Mouse (Mus musculus) neural tube, embryonic 14.5 days (tissue): ENCODE data around the gene Hist1h4d. TPM values are rescaled to one million over a fixed set of nuclear protein-coding genes. Genes with fewer than 3 reads are reported as not detected.
A peak's percentile ranks its signal among the peaks of the same experiment; 100 is the strongest.
"Not testable (repeated sequence)": the region's sequence is repeated elsewhere in the genome, so short reads cannot be mapped to it uniquely, and the experiment has no call there.

Source experiments
- ATAC-seq: fragments of 200-750 bp; cut with Nextera tagmentation; 2 replicates; pipeline ENCODE4 v1.8.0; 2017; ENCODE audit warnings: low read depth, mild to moderate bottlenecking, moderate TSS enrichment, moderate library complexity
- H3K27ac ChIP-seq: fragments of 300-500 bp; sonication (generic); 2 replicates; pipeline ENCODE4 v1.5.1; 2014; ENCODE audit warnings: low read depth, mild to moderate bottlenecking, control low read depth, low read length, moderate library complexity, mixed read lengths
- H3K27me3 ChIP-seq: fragments of 300-500 bp; sonication (generic); 2 replicates; pipeline ENCODE4 v1.6.1; 2014; ENCODE audit warnings: low read length; ENCODE audit not compliant: control insufficient read depth, insufficient read depth
- H3K36me3 ChIP-seq: fragments of 300-500 bp; sonication (generic); 2 replicates; pipeline ENCODE4 v1.6.1; 2014; ENCODE audit warnings: low read length, mixed read lengths; ENCODE audit not compliant: control insufficient read depth, insufficient read depth
- H3K4me1 ChIP-seq: fragments of 300-500 bp; sonication (generic); 2 replicates; pipeline ENCODE4 v1.6.1; 2014; ENCODE audit warnings: low read length; ENCODE audit not compliant: control insufficient read depth, insufficient read depth
- H3K4me2 ChIP-seq: fragments of 300-500 bp; sonication (generic); 2 replicates; pipeline ENCODE4 v1.6.1; 2014; ENCODE audit warnings: mild to moderate bottlenecking, low read depth, low read length, control low read depth
- H3K4me3 ChIP-seq: fragments of 300-500 bp; sonication (generic); 2 replicates; pipeline ENCODE4 v1.5.1; 2014; ENCODE audit warnings: low read depth, low read length, control low read depth, mixed read lengths
- H3K9ac ChIP-seq: fragments of 300-500 bp; sonication (generic); replicated peaks from 2 replicates; pipeline ENCODE4 v1.6.1; 2014; ENCODE audit warnings: low read depth, mild to moderate bottlenecking, control low read depth, low read length, mixed read lengths
- H3K9me3 ChIP-seq: fragments of 300-500 bp; sonication (generic); 2 replicates; pipeline ENCODE4 v1.6.1; 2016; ENCODE audit warnings: low read length; ENCODE audit not compliant: control insufficient read depth
- WGBS: fragments of 180-500 bp; shearing (Covaris S2); extraction: QIAGEN DNeasy Blood & Tissue Kit; methylation state at CpG from one replicate; pipeline ENCODE4 v1.1.7; 2014; 5-methylcytosine and 5-hydroxymethylcytosine counted together
- microRNA-seq: library from miRNA; unstranded; fragments of <30 nt; microRNA quantifications from one replicate; pipeline ENCODE4, GENCODE M21; 2016
- polyA plus RNA-seq: library from polyadenylated mRNA; unstranded; fragments of >200 nt; fragmentation: Nextera tagmentation; extraction: Ambion mirVana; gene quantifications from 2 replicates; pipeline ENCODE4 v1.2.1, GENCODE M21; 2014

Gene Hist1h4d
- polyA plus RNA-seq, 1 experiment from 2014 or later, result 23.6 TPM

DNA sequence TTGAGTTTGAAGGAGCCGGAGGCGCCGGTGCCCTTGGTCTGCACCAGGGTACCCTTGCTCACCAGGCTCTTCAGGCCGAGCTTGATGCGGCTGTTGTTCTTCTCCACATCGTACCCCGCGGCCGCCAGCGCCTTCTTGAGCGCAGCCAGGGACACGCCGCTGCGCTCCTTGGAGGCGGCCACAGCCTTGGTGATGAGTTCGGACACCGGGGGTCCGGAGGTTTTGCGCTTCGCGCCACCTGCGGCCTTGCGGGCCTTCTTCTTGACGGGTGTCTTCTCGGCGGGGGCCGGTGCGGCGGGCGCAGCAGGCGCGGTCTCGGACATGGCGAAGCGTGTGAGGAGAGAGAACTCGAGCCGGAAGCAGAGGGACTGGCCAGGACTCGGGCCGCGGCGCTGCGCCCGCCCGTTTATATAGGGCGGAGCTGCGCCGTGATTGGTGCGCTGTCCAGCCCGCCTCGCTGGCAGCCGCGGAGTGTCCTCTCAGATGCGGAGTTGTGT lies 40.8 kb downstream of the Hist1h4d start, which contains the start of gene Hist1h1e:
Gene Hist1h1e (minus strand): TSS at position 384 of the 497 bp plus-strand sequence.
- peak within 1 kb of the TSS; percentile 62 for H3K9ac ChIP-seq
- H3K4me2 ChIP-seq, result peak within 1 kb of the TSS; percentile 83
- H3K4me3 ChIP-seq, result peak within 1 kb of the TSS; percentile 44
- peak within 1 kb of the TSS; percentile 87 for H3K27ac ChIP-seq
- H3K4me1 ChIP-seq, H3K9me3 ChIP-seq, H3K36me3 ChIP-seq, H3K27me3 ChIP-seq: not testable (repeated sequence)
- peak; percentile 93 for ATAC-seq
- WGBS, result under 1% methylated on average over 48 of the region's 53 CpGs

DNA sequence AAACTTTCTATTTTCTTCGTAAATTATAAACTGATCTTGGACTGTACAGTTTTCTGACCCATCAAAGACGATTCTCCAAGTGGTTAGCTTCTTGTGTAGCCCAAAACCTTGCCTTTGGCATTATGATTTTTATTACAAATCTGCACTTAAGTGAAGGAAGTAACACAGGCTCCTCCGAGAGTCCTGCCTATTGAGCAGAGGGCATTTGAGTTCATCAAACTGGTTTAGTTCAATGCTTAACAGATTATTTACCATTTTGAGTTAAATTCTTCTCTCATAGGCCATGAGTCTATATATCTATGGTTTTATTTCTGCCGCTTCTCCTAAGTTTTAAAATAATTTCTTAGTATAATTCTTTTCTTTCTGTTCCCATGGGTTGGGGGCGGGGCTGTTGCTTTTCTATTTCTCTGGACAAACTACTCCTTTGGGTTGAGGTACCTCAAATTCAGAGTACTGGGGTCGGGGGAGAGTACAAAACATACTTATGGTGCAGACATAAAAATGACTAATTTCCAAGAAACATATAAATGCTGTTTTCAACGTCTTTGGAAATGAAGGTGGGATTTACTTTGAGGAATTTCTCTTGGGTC lies 41.6 kb downstream of the Hist1h4d start:
- peak overlapping the region; percentile 87; the same call in 1 of the 2 replicates for H3K27ac ChIP-seq
- no peaks in the 10 kb centered on the region for H3K36me3 ChIP-seq
- peak overlapping the region; percentile 44 for H3K4me3 ChIP-seq
- H3K27me3 ChIP-seq, result no peaks in the 10 kb centered on the region
- no peaks in the 10 kb centered on the region for H3K9me3 ChIP-seq
- H3K4me2 ChIP-seq, result peak overlapping the region; percentile 83
- no peak for ATAC-seq
- peaks cover 6% of the 10 kb centered on the region; the same call in 1 of the 2 replicates for H3K4me1 ChIP-seq
- peak overlapping the region; percentile 62 for H3K9ac ChIP-seq
- WGBS, result 28% methylated on average over 7 of the region's 7 CpGs

GRCm38 (mm10) chr13:23630653-23631052 lies 49.3 kb downstream of the Hist1h4d start:
- WGBS, result 39% methylated on average over 1 of the region's 1 CpGs
- Histone ChIP-seq H3K27ac (no peak overlapping the region), H3K4me3 (no peak overlapping the region), H3K9me3 (no peaks in the 10 kb centered on the region), H3K27me3 (no peaks in the 10 kb centered on the region), H3K4me2 (no peak overlapping the region), H3K36me3 (no peaks in the 10 kb centered on the region), H3K9ac (no peak overlapping the region), H3K4me1 (no peaks in the 10 kb centered on the region)
- no peak for ATAC-seq

Small RNA genes lying within 50 kb of the gene (microRNA-seq; reads per million reads assigned to microRNA genes)
- gene Gm44297, result not detected
- gene Gm44359, result not detected
- not detected for gene Gm44394

Other genes with a start within 250 kb of the Hist1h4d start
- 51.9 and 59.8 TPM in 2 replicates for gene Zfp322a, start 212.4 kb upstream of the Hist1h4d start, polyA plus RNA-seq
- 8.8 and 9.5 TPM in 2 replicates for gene Abt1, start 157.7 kb upstream of the Hist1h4d start, polyA plus RNA-seq
- 0.17 TPM in 1 of 2 replicates, not detected in the other for gene Btn1a1, start 115.7 kb upstream of the Hist1h4d start, polyA plus RNA-seq
- gene Btn2a2, start 92.7 kb upstream of the Hist1h4d start, polyA plus RNA-seq, result not detected in 2 replicates
- 1.7 and 2.1 TPM in 2 replicates for gene Hist1h4h, start 50.5 kb upstream of the Hist1h4d start, polyA plus RNA-seq
- not detected in 2 replicates for gene Hist1h2af, start 47.7 kb upstream of the Hist1h4d start, polyA plus RNA-seq
- gene Hist1h3g, start 46.2 kb upstream of the Hist1h4d start, polyA plus RNA-seq, result 0.72 TPM in 1 of 2 replicates, not detected in the other
- 0.33 TPM in 1 of 2 replicates, not detected in the other for gene Hist1h2bh, start 38.2 kb upstream of the Hist1h4d start, polyA plus RNA-seq
- gene Hist1h3f, start 37.5 kb upstream of the Hist1h4d start, polyA plus RNA-seq, result 0.52 TPM in 1 of 2 replicates, not detected in the other
- gene Hist1h4f, start 29.9 kb upstream of the Hist1h4d start, polyA plus RNA-seq, result not detected in 2 replicates
- 0.07 and 0.13 TPM in 2 replicates for gene Hist1h1d, start 28.3 kb upstream of the Hist1h4d start, polyA plus RNA-seq
- 1.9 and 2.4 TPM in 2 replicates for gene Hist1h3e, start 19.2 kb upstream of the Hist1h4d start, polyA plus RNA-seq
- 11.7 and 12.9 TPM in 2 replicates for gene Hist1h2ae, start 10.4 kb upstream of the Hist1h4d start, polyA plus RNA-seq
- 0.75 and 1.1 TPM in 2 replicates for gene Hist1h2bg, start 10.2 kb upstream of the Hist1h4d start, polyA plus RNA-seq
- gene Hist1h2bf, start 7.4 kb upstream of the Hist1h4d start, polyA plus RNA-seq, result 0.94 TPM in 1 of 2 replicates, not detected in the other
- gene Hist1h2ad, start 7.2 kb upstream of the Hist1h4d start, polyA plus RNA-seq, result 1.1 TPM in 1 of 2 replicates, not detected in the other
- 0.50 and 1.1 TPM in 2 replicates for gene Hist1h3d, start 5.8 kb upstream of the Hist1h4d start, polyA plus RNA-seq
- 1.1 and 1.3 TPM in 2 replicates for gene Hist1h2be, start 39.5 kb downstream of the Hist1h4d start, polyA plus RNA-seq
- 3.3 and 4.3 TPM in 2 replicates for gene Hist1h1e, start 41.0 kb downstream of the Hist1h4d start, polyA plus RNA-seq
- 0.17 and 0.41 TPM in 2 replicates for gene Hist1h2ac, start 102.3 kb downstream of the Hist1h4d start, polyA plus RNA-seq
- 11.6 and 20.8 TPM in 2 replicates for gene Hist1h2bc, start 102.6 kb downstream of the Hist1h4d start, polyA plus RNA-seq
- not detected in 2 replicates for gene Hist1h1t, start 114.2 kb downstream of the Hist1h4d start, polyA plus RNA-seq
- gene Hist1h4c, start 116.9 kb downstream of the Hist1h4d start, polyA plus RNA-seq, result 2.1 and 3.5 TPM in 2 replicates
- gene Hfe, start 129.3 kb downstream of the Hist1h4d start, polyA plus RNA-seq, result 2.4 and 4.7 TPM in 2 replicates
- gene Hist1h1c, start 157.2 kb downstream of the Hist1h4d start, polyA plus RNA-seq, result 5.3 and 8.4 TPM in 2 replicates
- gene Hist1h3c, start 164.0 kb downstream of the Hist1h4d start, polyA plus RNA-seq, result not detected in 2 replicates
- not detected in 2 replicates for gene Hist1h2bb, start 165.1 kb downstream of the Hist1h4d start, polyA plus RNA-seq
- gene Hist1h2ab, start 169.5 kb downstream of the Hist1h4d start, polyA plus RNA-seq, result 3.5 and 4.0 TPM in 2 replicates
- 0.51 and 1.3 TPM in 2 replicates for gene Hist1h3b, start 170.7 kb downstream of the Hist1h4d start, polyA plus RNA-seq
- 1.8 TPM in 1 of 2 replicates, not detected in the other for gene Hist1h4b, start 175.4 kb downstream of the Hist1h4d start, polyA plus RNA-seq
- gene Hist1h4a, start 179.6 kb downstream of the Hist1h4d start, polyA plus RNA-seq, result not detected in 2 replicates
- gene Hist1h3a, start 180.8 kb downstream of the Hist1h4d start, polyA plus RNA-seq, result 0.75 and 1.2 TPM in 2 replicates
- gene Hist1h1a, start 182.1 kb downstream of the Hist1h4d start, polyA plus RNA-seq, result not detected in 2 replicates
- not detected in 2 replicates for gene Trim38, start 188.3 kb downstream of the Hist1h4d start, polyA plus RNA-seq
- not detected in 2 replicates for gene Slc17a2, start 225.4 kb downstream of the Hist1h4d start, polyA plus RNA-seq